In the genomic region with DNA sequence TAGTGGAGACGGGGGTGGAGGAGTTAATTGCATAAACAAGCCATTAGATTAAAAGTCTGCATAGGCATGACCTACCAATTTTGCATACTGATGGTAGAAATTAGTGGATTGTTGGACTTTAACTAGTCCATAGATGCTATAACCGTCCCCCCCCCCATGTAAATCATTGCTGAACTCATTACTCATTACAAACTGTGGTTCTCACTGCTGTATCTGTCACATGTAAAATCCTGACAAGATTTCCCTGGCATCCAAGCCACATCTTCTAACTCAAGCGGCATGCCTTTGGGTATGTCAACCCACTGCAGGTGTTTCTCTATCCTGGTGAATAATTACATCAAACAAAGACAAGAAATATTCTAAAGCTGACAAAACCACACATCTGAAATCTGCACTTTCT, we compare ENCODE assay signal across 14 mouse cellular contexts.
"Had no signal": no experiment of that assay in that cellular context is flagged by ENCODE, and none has a peak within 500 bp of the region (broad histone marks: within the 10 kb centered on the region; RNA-seq: fewer than 3 reads in every experiment).

No protein-coding gene starts in this region.

- H3K36me3 ChIP-seq: limb, embryonic 15.5 days; liver, embryonic 12.5 days; midbrain, embryonic 12.5 days; neural tube, embryonic 12.5 days had no signal

- H3K27ac ChIP-seq: hindbrain, embryonic 14.5 days; limb, embryonic 15.5 days; liver, embryonic 12.5 days; macrophage; neural tube, embryonic 12.5 days had no signal

- H3K27me3 ChIP-seq: limb, embryonic 15.5 days; liver, embryonic 12.5 days; megakaryocyte, embryonic 14.5 days; midbrain, embryonic 12.5 days had no signal

- H3K4me3 ChIP-seq: limb, embryonic 15.5 days; liver, embryonic 12.5 days; megakaryocyte, embryonic 14.5 days; midbrain, embryonic 12.5 days; neural tube, embryonic 12.5 days had no signal

- DNase-seq: layer of hippocampus, adult 9-11 months; layer of hippocampus, postnatal 36 days; lung, embryonic 14.5 days; lung, postnatal 10 days; right cerebral cortex, postnatal 4 days; spleen, adult 18-20 months; thymus, postnatal 36 days had no signal

- H3K4me1 ChIP-seq: limb, embryonic 15.5 days; liver, embryonic 12.5 days; megakaryocyte, embryonic 14.5 days had no signal
